Mouse (Mus musculus) thymus, adult 2 months (tissue): ENCODE measurements around the gene Dock11.

Experiments
- CTCF ChIP-seq: fragments of 200-500 bp; IDR thresholded peaks from 2 replicates; pipeline ENCODE4 v1.5.1; 2012; ENCODE audit warnings: mild to moderate bottlenecking, control low read depth, low read length, moderate library complexity, borderline replicate concordance; ENCODE audit not compliant: control insufficient read depth, poor library complexity, insufficient read depth; ENCODE audit errors: extremely low read depth
- POLR2A ChIP-seq: fragments of 200-500 bp; IDR thresholded peaks from 2 replicates; pipeline ENCODE4 v1.6.1; 2012; ENCODE audit warnings: mild to moderate bottlenecking, low read length, control low read depth, moderate library complexity; ENCODE audit not compliant: control insufficient read depth, poor library complexity, insufficient read depth; ENCODE audit errors: extremely low read depth

DNA sequence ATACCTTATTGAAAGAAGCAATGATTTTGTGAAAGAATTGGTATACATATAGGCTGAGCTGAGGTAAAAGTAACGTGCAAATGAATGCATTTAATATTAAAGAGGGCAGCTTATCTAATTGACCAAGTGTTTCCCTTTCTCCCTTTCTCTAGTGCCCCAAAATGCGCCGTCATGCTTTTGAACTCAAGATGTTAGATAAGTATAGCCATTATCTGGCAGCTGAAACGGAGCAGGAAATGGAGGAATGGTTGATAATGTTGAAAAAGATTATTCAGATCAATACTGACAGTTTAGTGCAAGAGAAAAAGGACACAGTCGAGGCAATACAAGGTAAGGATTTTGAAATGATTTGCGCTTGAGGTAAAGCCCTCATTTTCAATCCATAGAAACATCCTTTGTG lies 74.5 kb downstream of the Dock11 start:
- TF ChIP-seq POLR2A (no peak), CTCF (no peak)
